11 mouse cellular contexts compared by ENCODE assay signal in genomic region chr9:41861136-41861535, GRCm38 (mm10).
DNase-seq lines count a peak whose midpoint lies in the region; ATAC-seq and TF ChIP-seq lines count a peak whose summit lies in the region.
"Had no signal": no experiment of that assay in that cellular context is flagged by ENCODE, and none has a peak within 500 bp of the region (broad histone marks: within the 10 kb centered on the region; RNA-seq: fewer than 3 reads in every experiment).

No protein-coding gene starts in this region.

- no peak overlapping the region for H3K4me3 ChIP-seq in heart, embryonic 14.5 days (ENCODE audit: control insufficient read depth in 1 of 2, insufficient read depth in 1 of 2, low read depth in 1 of 2, low read length in 2 of 2)
- H3K4me3 ChIP-seq in embryonic facial prominence, embryonic 12.5 days: no peak overlapping the region
- H3K4me3 ChIP-seq in hindbrain, embryonic 16.5 days (ENCODE audit: low read length): no peak overlapping the region
- no peak overlapping the region for H3K4me3 ChIP-seq in myocyte
- H3K4me3 ChIP-seq: liver, embryonic 15.5 days had no signal

- no peaks in the 10 kb centered on the region for H3K9me3 ChIP-seq in heart, embryonic 14.5 days (ENCODE audit: control insufficient read depth, low read length)
- no peaks in the 10 kb centered on the region for H3K9me3 ChIP-seq in embryonic facial prominence, embryonic 12.5 days
- H3K9me3 ChIP-seq in hindbrain, embryonic 16.5 days (ENCODE audit: control insufficient read depth, low read length): no peaks in the 10 kb centered on the region
- H3K9me3 ChIP-seq: liver, embryonic 15.5 days had no signal

- no peak for TF ChIP-seq POLR2A in myocyte (IDR thresholded peaks at IDR 0.05; ENCODE audit: insufficient read length, low read depth)

- no peak for DNase-seq in heart, postnatal 25 days (ENCODE audit: low spot score)
- DNase-seq in cerebellum, postnatal 4 days (ENCODE audit: low spot score in 2 of 2): no peak
- no peak for DNase-seq in kidney, adult 18-20 months
- no peak for DNase-seq in kidney, adult 8-10 months
- DNase-seq: thymus, postnatal 25 days had no signal

- peaks cover 19 to 26% of the 10 kb centered on the region in 2 experiments for H3K4me1 ChIP-seq in heart, embryonic 14.5 days (ENCODE audit: control insufficient read depth in 2 of 2, insufficient read depth in 2 of 2, low read length in 2 of 2)
- H3K4me1 ChIP-seq in embryonic facial prominence, embryonic 12.5 days: peaks cover 43% of the 10 kb centered on the region
- H3K4me1 ChIP-seq in hindbrain, embryonic 16.5 days (ENCODE audit: control insufficient read depth, insufficient read depth, low read depth, low read length): peaks cover 27% of the 10 kb centered on the region
- H3K4me1 ChIP-seq: liver, embryonic 15.5 days had no signal

- intact Hi-C loops in heart, postnatal 25 days (cut with DNase I): no loop called here

- H3ac ChIP-seq in myocyte (ENCODE audit: control insufficient read depth, insufficient read length): no peak overlapping the region

- WGBS in heart, embryonic 14.5 days: 45% methylated on average over 5 of the region's 5 CpGs
- 25% methylated on average over 5 of the region's 5 CpGs for WGBS in embryonic facial prominence, embryonic 12.5 days
- 31% methylated on average over 5 of the region's 5 CpGs for WGBS in hindbrain, embryonic 16.5 days

- peak; percentile 3; the same call in 1 of the 2 replicates for ATAC-seq in heart, embryonic 14.5 days (ENCODE audit: insufficient number of reproducible peaks, insufficient read depth, low FRiP score, low read depth)
- ATAC-seq in embryonic facial prominence, embryonic 12.5 days (ENCODE audit: insufficient number of reproducible peaks, insufficient read depth, low FRiP score, low TSS enrichment): peak; percentile 42; the same call in 1 of the 2 replicates
- ATAC-seq in hindbrain, embryonic 16.5 days: peak; percentile 13; the same call in 1 of the 2 replicates
- ATAC-seq: inflammation-experienced regulatory T-cells, adult 6 months had no signal

- peak overlapping the region; percentile 50 for H3K4me2 ChIP-seq in heart, embryonic 14.5 days (ENCODE audit: low read length)
- peak overlapping the region; percentile 27 for H3K4me2 ChIP-seq in embryonic facial prominence, embryonic 12.5 days (replicated peaks)
- H3K4me2 ChIP-seq in hindbrain, embryonic 16.5 days (ENCODE audit: low read length): no peak overlapping the region
- H3K4me2 ChIP-seq in myocyte (ENCODE audit: low read depth): peak overlapping the region; percentile 12
- H3K4me2 ChIP-seq: liver, embryonic 15.5 days had no signal

- no peaks in the 10 kb centered on the region for H3K36me3 ChIP-seq in heart, embryonic 14.5 days (ENCODE audit: control insufficient read depth, insufficient read depth, low read length)
- no peaks in the 10 kb centered on the region for H3K36me3 ChIP-seq in embryonic facial prominence, embryonic 12.5 days
- H3K36me3 ChIP-seq in hindbrain, embryonic 16.5 days (ENCODE audit: control insufficient read depth, insufficient read depth, low read length): no peaks in the 10 kb centered on the region
- no peaks in the 10 kb centered on the region for H3K36me3 ChIP-seq in myocyte (ENCODE audit: control insufficient read depth, insufficient read depth)
- H3K36me3 ChIP-seq: liver, embryonic 15.5 days had no signal

- no peak overlapping the region for H3K9ac ChIP-seq in heart, embryonic 14.5 days (ENCODE audit: low read length)
- H3K9ac ChIP-seq in embryonic facial prominence, embryonic 12.5 days: 0 out of 2 replicates have a peak overlapping the region, but pooled peaks have one; percentile 1
- peak overlapping the region; percentile 20; the same call in 1 of the 2 replicates for H3K9ac ChIP-seq in hindbrain, embryonic 16.5 days (ENCODE audit: low read depth, low read length)
- H3K9ac ChIP-seq: liver, embryonic 15.5 days had no signal

- no peaks in the 10 kb centered on the region for H3K27me3 ChIP-seq in heart, embryonic 14.5 days (ENCODE audit: control insufficient read depth, insufficient read depth, low read length)
- no peaks in the 10 kb centered on the region for H3K27me3 ChIP-seq in embryonic facial prominence, embryonic 12.5 days
- H3K27me3 ChIP-seq in hindbrain, embryonic 16.5 days (replicated peaks; ENCODE audit: control insufficient read depth, insufficient read depth, low read length): no peaks in the 10 kb centered on the region
- H3K27me3 ChIP-seq in myocyte (ENCODE audit: control insufficient read depth, insufficient read depth, insufficient read length): no peaks in the 10 kb centered on the region
- H3K27me3 ChIP-seq: liver, embryonic 15.5 days had no signal

- H3K27ac ChIP-seq in heart, embryonic 14.5 days (replicated peaks in 1 of 2; ENCODE audit: control insufficient read depth in 1 of 2, insufficient read depth in 1 of 2, low read depth in 2 of 2, low read length in 2 of 2): peak overlapping the region; percentile 55 to 77
- H3K27ac ChIP-seq in embryonic facial prominence, embryonic 12.5 days: peak overlapping the region; percentile 97
- peak overlapping the region; percentile 73 for H3K27ac ChIP-seq in hindbrain, embryonic 16.5 days (ENCODE audit: low read depth, low read length)
- H3K27ac ChIP-seq: liver, embryonic 15.5 days had no signal

- no peaks in the 10 kb centered on the region for H3K79me2 ChIP-seq in myocyte (ENCODE audit: control insufficient read depth, insufficient read depth)

TF ChIP-seq in myocyte, 11 proteins besides CTCF, POLR2A, EP300 and RAD21:
- TF ChIP-seq E2F4 (IDR thresholded peaks at IDR 0.05; ENCODE audit: insufficient read depth) (no peak), USF1 (IDR thresholded peaks at IDR 0.05; ENCODE audit: low read depth) (no peak), MYOD1 (IDR thresholded peaks at IDR 0.05; ENCODE audit: control insufficient read depth in 1 of 3, insufficient read length in 2 of 3, low read depth in 2 of 3) (no peak)
TF ChIP-seq in myocyte: peak in this region for 0.
